Mouse (Mus musculus) layer of hippocampus, adult 11-12 months (tissue): ENCODE measurements around the gene Gpr137.
"Not testable (repeated sequence)": the region's sequence is repeated elsewhere in the genome, so short reads cannot be mapped to it uniquely, and the experiment has no call there.

Experiments used
- DNase-seq: peaks from one replicate; pipeline ENCODE4 v3.0.0; 2022; ENCODE audit warnings: low spot score

Gpr137 gene

DNA sequence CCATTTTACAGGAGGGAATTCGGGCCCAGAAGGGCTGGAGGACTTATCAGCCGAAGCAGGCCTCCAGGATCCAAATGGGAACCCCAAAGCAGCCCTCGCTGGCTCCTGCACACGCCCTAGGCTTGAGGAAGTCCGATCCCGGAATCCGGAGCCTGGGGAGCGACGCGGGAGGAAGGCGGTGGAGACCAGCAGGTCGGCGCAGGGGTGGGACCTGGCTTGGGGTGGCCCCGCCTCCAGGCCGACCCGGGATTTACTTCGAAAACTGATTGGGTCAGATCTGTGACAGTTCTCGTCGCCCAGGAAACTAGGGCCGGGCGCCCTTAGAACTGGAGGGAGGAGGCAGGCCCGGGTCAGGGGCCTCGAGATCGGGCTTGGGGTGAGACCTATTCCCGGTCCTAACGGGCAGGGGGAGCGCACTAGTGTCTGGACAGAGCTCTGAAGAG lies at the start of gene Gpr137:
TSS of gene Gpr137 (minus strand) at position 232 of the 443 bp plus-strand sequence.
- DNase-seq, result peak; percentile 96

- DNase-seq, result not testable (repeated sequence)
Measured at GRCm38 (mm10) chr19:6991166-6991565, 48.9 kb upstream of the Gpr137 start.

GRCm38 (mm10) chr19:6990712-6991111 lies 48.4 kb upstream of the Gpr137 start:
- no peak for DNase-seq

- DNase-seq, result no peak
Measured at GRCm38 (mm10) chr19:6989251-6989650, 47.0 kb upstream of the Gpr137 start.

- no peak for DNase-seq
Measured at GRCm38 (mm10) chr19:6987904-6988285, 45.6 kb upstream of the Gpr137 start.

- DNase-seq, result no peak
Measured at GRCm38 (mm10) chr19:6987061-6987903, 45.0 kb upstream of the Gpr137 start, which contains the start of gene Vegfb. Gene Vegfb, minus strand, starts transcription at chr19:6987651.

DNA sequence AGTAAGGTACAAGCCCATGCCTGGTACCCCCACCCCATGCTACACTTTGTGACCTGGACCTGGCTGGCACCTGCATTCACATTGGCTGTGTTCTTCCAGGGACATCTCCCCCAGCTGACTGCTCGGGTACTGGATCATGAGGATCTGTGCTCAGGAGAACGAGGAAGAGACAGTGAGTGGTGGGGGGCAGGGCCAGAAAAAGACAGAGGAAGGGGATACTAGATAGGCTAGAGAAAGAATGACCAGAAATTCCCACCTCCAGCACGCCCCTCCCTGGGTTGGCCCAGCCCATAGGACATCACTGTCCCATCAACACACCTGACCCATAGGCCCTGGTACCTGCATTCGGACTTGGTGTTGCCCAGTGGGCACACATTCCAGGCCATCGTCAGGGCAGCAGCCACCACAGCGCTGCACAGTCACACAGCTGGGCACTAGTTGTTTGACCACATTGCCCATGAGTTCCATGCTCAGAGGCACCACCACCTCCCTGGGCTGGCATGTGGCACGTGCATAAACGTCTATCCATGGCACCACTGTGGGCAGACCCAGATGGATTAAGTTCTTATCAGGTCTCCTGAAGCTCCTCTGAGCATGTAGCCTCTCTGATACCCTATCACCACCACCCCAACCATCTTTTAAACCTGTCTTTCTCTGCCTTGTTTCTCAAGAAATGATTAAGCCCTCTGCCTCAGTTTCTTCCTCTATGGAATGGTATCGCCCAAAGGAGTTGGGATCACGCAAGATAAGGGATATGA lies 43.9 kb upstream of the Gpr137 start:
- DNase-seq, result no peak

- no peak for DNase-seq
Measured at GRCm38 (mm10) chr19:6985300-6985699, 43.0 kb upstream of the Gpr137 start.

DNA sequence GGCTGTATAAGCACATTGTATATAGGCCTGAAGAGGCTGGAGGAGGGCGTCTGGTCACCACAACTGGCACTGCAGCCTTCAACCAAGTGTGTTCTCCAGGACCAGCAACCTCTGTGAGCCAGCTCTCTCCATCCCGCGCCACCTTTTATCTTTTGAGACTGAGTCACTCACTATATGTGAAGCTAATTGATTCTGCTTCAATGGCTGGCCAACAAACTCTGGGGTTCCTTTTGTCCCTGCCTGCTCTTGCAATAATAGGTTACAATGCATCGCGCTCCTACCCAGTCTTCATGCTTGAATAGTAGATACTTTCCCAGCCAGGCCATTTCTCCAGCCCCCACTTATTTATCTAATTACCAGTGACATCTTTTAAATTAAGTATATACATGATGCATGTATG lies 41.3 kb upstream of the Gpr137 start:
- no peak for DNase-seq

DNA sequence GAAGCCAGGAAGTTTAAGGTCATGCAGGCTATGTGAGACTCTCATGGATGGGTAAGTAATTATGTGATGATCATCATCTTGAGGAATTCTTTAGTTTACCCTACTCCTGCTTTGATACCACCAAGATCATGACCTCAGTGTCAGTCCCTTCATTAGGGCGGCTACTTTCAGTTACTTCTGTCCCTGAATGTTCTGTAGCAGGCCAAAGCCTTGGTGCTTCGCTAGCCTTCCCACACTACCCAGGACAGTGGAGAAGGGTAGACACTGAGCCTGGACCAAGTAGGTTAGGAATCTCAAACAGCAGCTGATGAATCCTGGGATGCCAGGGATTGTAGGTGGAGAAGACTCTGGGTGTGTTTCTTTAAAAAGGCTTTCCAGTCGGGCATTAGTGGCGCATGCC lies 39.2 kb upstream of the Gpr137 start:
- DNase-seq, result no peak

DNA sequence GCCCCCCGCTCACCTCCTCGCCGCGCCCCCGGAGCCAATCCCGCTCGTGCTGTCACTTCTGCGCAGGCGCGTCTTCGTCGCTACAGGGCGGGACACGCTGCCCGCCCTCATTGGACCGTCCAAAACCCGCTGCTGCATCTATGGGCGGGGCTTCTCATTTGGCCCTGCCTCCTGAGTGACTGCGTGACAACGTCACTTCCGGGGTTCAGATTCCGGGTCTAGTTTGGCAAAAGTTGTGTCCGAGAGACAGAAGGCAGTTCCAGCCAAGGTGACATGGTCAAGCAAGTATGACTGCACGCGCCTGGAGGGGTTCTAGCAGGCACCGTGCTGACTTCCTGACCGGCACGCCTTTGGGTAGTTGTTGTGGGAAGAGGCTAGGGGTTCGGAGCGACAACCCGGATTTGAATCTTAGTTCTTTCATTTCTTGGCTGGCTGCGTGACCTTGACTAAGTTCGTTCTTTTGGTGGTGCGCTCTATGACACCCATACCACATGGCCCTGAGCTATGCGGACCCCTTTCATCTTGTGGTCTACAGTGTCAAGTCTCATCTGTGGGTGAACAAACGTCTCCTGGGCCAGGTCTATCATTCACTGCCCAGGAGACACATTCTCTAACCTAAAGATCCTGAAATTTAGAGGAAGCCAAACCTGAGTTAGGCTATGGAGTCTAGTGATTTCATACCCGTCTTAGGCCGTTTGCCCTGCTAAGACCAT lies 38.3 kb upstream of the Gpr137 start, which contains the start of gene Fkbp2:
TSS of gene Fkbp2 (minus strand) at position 121 of the 713 bp plus-strand sequence.
- peak; percentile 99 for DNase-seq

GRCm38 (mm10) chr19:6979486-6980380 lies 37.5 kb upstream of the Gpr137 start:
- peak; percentile 99 for DNase-seq

DNA sequence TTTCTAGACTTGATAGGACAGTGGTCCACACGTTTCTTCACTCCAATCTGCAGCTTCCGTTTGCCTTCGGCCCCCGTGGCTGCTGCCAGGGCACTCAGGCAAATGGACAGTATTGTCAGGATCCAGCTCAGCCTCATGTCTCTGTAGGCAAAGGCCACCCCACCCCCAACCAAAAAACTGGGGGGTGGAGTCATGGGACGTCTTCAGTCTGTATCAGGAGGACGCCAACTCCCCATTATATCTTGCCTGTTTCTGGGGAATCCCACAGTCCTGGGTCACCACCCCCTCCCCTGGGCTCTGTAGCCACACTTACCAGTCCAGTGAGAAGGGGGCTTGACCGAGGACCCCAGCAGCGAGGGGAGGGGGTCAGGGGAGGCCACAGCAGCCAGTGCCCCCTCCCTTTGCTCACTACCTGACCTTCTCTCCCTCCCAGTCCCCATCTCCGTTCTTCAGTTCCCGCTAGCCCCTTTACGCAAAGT lies 36.8 kb upstream of the Gpr137 start:
- DNase-seq, result peak; percentile 57

GRCm38 (mm10) chr19:6978639-6978974 lies 36.3 kb upstream of the Gpr137 start:
- no peak for DNase-seq

DNA sequence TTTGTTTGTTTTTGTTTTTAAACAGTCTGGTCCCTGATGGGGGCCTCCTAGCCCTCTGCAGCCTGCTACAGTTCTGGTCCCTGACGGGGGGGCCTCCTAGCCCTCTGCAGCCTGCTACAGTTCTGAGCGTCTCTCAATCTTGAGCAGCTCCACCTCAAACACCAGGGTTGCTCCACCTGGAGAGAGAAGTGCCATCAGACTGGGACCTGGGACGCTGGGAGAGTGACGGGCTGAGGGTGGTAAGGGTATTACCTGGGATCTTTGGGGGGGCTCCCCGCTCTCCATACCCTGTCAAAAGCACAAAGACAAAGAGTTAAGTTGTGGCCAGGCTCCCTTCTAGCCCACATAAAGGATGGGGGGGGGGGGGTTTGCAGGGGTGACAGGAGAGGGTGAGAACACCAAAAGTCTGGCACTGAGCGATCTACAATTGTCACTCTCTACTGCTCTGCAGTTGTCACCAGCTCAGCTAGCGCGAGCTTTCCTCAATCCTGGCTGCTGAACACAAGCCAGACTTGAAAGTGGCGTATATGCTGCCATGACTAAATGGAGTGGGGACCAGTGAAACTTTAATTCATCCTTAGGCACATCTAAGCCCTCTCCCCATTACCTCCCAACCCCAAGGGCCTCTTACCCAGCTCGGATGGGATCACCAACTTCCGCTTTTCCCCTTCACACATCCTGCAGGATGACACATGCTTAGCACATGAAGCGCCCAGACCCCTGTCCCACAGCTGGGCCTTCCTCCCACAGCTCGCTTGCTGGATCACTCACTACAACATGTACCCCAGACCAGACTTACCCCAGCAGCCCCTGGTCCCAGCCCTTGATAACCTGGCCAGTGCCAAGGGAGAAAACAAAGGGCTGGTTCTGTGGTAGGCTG lies 35.7 kb upstream of the Gpr137 start:
- no peak for DNase-seq

GRCm38 (mm10) chr19:6975537-6976521 lies 33.5 kb upstream of the Gpr137 start, which contains the start of gene Plcb3:
Gene Plcb3, minus strand, starts transcription at chr19:6976470.
- peak; percentile 71 for DNase-seq

- DNase-seq, result peak; percentile 75
Measured at GRCm38 (mm10) chr19:6974211-6975205, 32.2 kb upstream of the Gpr137 start, which contains the start of gene Ppp1r14b. Gene Ppp1r14b, plus strand, starts transcription at chr19:6974968.
